Mouse (Mus musculus): ENCODE measurements around the gene Tent5a. TPM values are rescaled to one million over a fixed set of nuclear protein-coding genes. Genes with fewer than 3 reads are reported as not detected.

Tent5a gene
- total and polyA plus RNA-seq, 3 experiments: 3.2 to 12.5 (median 11.0) TPM

DNA sequence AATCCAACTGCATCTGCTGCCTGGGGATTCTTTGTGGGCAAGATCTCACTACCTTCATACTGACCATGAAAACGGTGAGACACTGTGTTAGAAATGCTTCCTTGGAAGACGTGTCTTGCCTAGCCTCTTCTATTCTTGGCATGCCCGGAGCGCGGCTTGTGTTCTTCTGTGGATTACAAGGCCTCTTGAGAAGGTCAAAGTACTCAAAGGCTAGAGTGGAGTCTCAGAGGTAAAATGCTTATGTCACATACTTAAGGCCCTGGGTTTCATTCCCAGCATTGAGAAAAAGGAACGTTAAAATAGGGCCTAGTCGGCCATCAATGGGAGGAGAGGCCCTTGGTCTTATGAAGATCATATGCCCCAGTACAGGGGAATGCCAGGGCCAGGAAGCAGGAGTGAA is 8.9 kb upstream of the Tent5a start:
- intact Hi-C loops (cut with DNase I): no loop called here
- no peak for TF ChIP-seq POLR2A (IDR thresholded peaks at IDR 0.05; ENCODE audit: insufficient read depth, low read depth, low read length)
- TF ChIP-seq EP300 (IDR thresholded peaks at IDR 0.05; ENCODE audit: insufficient read depth, low read depth, low read length): no peak
- no peak for TF ChIP-seq CTCF (IDR thresholded peaks at IDR 0.05)
- Histone ChIP-seq H3K9ac (ENCODE audit: low read depth, low read length) (no peak overlapping the region), H3K36me3 (ENCODE audit: control insufficient read depth, insufficient read depth, low read length) (no peaks in the 10 kb centered on the region), H3K4me1 (ENCODE audit: control insufficient read depth, insufficient read depth, low read length) (no peaks in the 10 kb centered on the region), H3K27ac (no peak overlapping the region), H3K4me3 (no peak overlapping the region), H3K27me3 (ENCODE audit: control insufficient read depth, insufficient read depth, low read length) (no peaks in the 10 kb centered on the region), H3K79me2 (replicated peaks; ENCODE audit: control insufficient read depth, insufficient read depth, low read length) (no peaks in the 10 kb centered on the region)
- 85% methylated on average over 7 of the region's 7 CpGs for WGBS
- no peak for DNase-seq

DNA sequence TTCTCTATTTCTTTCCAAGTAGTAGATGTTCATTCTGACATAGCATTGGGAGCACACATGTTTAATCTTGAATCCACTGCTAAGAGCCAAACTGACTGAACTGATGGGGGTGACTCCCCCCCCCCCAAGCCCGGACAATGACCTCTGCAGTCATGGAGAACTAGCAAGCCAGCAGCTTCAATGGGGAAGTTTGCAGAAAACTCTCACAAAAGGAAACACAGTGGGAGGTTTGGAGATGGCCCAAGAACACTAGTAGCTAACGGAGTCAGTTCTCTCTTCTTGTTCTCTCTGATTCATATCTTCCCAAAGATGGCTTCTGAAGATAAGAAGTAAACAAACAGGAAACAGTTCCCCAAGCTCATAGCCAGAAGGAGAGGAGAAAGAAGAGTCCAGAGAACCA is 4.4 kb upstream of the Tent5a start:
- WGBS: 46% methylated on average over 2 of the region's 2 CpGs
- DNase-seq: peak in 1 of 2 experiments; percentile 31
- intact Hi-C loops (cut with DNase I): no loop called here

DNA sequence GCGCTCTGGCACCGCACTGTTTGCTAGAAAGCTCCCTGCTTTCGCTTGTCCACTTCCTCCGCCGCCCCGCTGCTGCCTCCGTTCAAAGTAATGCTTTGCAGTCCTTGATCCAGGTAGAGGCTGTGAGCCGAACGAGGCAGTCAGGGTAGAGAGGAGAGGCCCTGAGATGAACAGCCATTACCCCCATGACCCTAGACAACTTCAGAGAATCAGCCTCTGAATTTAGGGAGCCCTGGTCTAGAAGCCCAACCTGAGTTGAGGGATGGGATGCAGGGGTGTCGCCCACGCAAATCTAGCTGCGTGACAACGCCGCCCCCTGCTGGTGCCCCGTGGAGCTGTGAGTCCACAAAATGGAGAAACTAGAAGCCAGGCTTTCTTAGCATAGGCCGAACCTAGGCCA is 1.1 kb upstream of the Tent5a start:
- Histone ChIP-seq H3K27ac (peak overlapping the region; percentile 91), H3K4me1 (ENCODE audit: control insufficient read depth, insufficient read depth, low read length) (no peaks in the 10 kb centered on the region), H3K9ac (ENCODE audit: low read depth, low read length) (peak overlapping the region; percentile 69), H3K27me3 (ENCODE audit: control insufficient read depth, insufficient read depth, low read length) (no peaks in the 10 kb centered on the region), H3K4me3 (peak overlapping the region; percentile 54), H3K36me3 (ENCODE audit: control insufficient read depth, insufficient read depth, low read length) (peaks cover 6% of the 10 kb centered on the region), H3K79me2 (replicated peaks; ENCODE audit: control insufficient read depth, insufficient read depth, low read length) (no peaks in the 10 kb centered on the region)
- 2% methylated on average over 16 of the region's 16 CpGs for WGBS
- peak; percentile 89 to 93 for DNase-seq
- intact Hi-C loops (cut with DNase I): loop anchor here (2.0 to 10.0 kb wide), 7 partner anchors 259 to 1371 kb away; no protein-coding TSS in a partner anchor
- TF ChIP-seq EP300 (IDR thresholded peaks at IDR 0.05; ENCODE audit: insufficient read depth, low read depth, low read length) (peak; percentile 84; the same call in 1 of the 2 replicates), POLR2A (IDR thresholded peaks at IDR 0.05; ENCODE audit: insufficient read depth, low read depth, low read length) (no peak)

More for the DNA sequence above, 4.4 kb upstream of the Tent5a start:
- no peak overlapping the region for H3K27ac ChIP-seq
- H3K79me2 ChIP-seq (replicated peaks; ENCODE audit: control insufficient read depth, insufficient read depth, low read length): no peaks in the 10 kb centered on the region
- TF ChIP-seq POLR2A (IDR thresholded peaks at IDR 0.05; ENCODE audit: insufficient read depth, low read depth, low read length) (no peak), CTCF (IDR thresholded peaks at IDR 0.05) (no peak), EP300 (IDR thresholded peaks at IDR 0.05; ENCODE audit: insufficient read depth, low read depth, low read length) (no peak)
- H3K4me1 ChIP-seq (ENCODE audit: control insufficient read depth, insufficient read depth, low read length): no peaks in the 10 kb centered on the region
- no peaks in the 10 kb centered on the region for H3K36me3 ChIP-seq (ENCODE audit: control insufficient read depth, insufficient read depth, low read length)
- no peak overlapping the region for H3K4me3 ChIP-seq
- no peaks in the 10 kb centered on the region for H3K27me3 ChIP-seq (ENCODE audit: control insufficient read depth, insufficient read depth, low read length)
- H3K9ac ChIP-seq (ENCODE audit: low read depth, low read length): no peak overlapping the region

DNA sequence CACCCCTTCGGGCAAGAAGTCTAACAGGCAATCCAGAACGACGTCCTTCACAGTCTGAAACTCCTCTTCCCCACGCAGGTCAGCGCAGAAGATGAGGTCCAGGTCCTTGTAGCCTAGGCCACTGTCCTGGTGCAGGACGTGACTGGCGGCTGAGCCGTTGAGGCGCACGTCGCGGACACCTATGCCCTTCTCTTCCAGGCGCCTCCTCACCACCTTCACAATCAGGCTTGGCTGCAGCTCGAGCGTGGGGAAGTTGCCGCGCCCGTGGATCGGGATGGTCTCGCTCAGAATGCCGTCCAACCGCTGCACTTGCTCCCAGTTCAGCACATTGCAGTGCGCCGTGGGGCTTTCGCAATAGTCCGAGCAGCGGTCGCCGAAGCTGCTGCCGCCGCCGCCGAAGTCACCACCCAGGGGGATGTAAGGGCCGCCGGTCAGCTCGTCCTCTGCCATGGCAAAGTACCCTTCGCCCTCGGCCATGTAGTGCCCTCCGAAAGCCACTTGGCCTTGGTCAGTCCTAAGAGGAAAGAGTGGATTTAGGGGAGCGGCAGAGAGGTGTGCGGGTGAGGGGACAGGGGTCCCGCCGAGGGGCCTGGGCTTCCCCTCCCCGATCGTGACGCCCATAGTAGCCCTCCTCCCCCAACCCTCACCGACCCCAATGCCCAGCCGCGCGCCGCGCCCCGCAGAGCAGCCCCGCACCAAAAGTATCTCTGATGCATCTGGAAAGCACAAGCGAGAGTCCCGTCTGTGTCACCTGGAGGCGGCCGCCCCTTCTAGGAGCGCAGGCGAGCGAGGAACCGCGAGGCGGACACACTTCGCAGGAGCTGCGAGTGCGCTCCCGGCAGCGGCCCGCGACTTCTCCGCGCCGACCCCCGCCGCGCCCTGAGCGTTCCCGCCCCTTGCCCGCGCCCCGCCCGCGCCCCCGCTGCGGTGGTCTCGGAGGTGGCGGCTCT is 581 bp downstream of the Tent5a start:
- Histone ChIP-seq H3K4me3 (peak overlapping the region; percentile 54), H3K9ac (ENCODE audit: low read depth, low read length) (peak overlapping the region; percentile 59), H3K27me3 (ENCODE audit: control insufficient read depth, insufficient read depth, low read length) (no peaks in the 10 kb centered on the region), H3K79me2 (replicated peaks; ENCODE audit: control insufficient read depth, insufficient read depth, low read length) (no peaks in the 10 kb centered on the region), H3K36me3 (ENCODE audit: control insufficient read depth, insufficient read depth, low read length) (peaks cover 11% of the 10 kb centered on the region), H3K4me1 (ENCODE audit: control insufficient read depth, insufficient read depth, low read length) (no peaks in the 10 kb centered on the region), H3K27ac (peak overlapping the region; percentile 91)
- intact Hi-C loops (cut with DNase I): loop anchor here (2.0 to 10.0 kb wide), 8 partner anchors 186 to 1369 kb away; no protein-coding TSS in a partner anchor
- DNase-seq: peak; percentile 74 to 79
- WGBS: 1% methylated on average over 82 of the region's 88 CpGs
- TF ChIP-seq CTCF (IDR thresholded peaks at IDR 0.05) (no peak), EP300 (IDR thresholded peaks at IDR 0.05; ENCODE audit: insufficient read depth, low read depth, low read length) (no peak), POLR2A (IDR thresholded peaks at IDR 0.05; ENCODE audit: insufficient read depth, low read depth, low read length) (no peak)

DNA sequence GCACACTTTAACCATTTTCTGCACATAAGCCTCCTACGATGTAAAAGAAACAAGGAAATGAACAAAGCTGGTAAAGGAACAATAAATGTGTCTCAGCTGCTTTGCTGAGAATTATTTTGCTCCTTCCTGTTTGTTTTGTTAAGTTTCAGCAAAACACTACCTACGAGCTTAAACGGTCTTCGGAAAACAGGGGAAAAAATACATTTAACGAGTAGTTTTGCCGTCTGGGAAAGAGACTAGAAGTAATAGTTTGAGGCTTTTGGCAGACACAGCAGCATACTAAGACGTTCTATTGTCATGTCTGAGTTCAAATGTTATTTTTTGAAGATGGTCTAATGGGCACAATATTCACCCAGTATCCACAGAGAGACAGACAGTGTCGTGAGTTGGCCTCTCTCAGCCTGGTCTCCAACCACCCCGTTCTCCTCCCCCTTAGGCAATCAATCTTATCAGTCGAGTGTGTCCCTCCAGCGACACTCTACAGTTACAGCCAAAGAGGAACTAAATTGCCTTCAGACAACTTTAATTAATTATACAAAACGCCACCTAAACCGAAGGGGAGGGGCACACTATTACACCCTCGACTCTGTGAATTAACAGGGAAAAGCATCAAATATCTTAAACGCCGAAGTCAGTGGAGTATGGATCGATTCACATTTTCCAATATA is 1.8 kb downstream of the Tent5a start:
- peaks cover 1% of the 10 kb centered on the region; the same call in 1 of the 2 replicates for H3K4me1 ChIP-seq (ENCODE audit: control insufficient read depth, insufficient read depth, low read length)
- WGBS: 27% methylated on average over 17 of the region's 17 CpGs
- H3K36me3 ChIP-seq (ENCODE audit: control insufficient read depth, insufficient read depth, low read length): peaks cover 17% of the 10 kb centered on the region
- H3K9ac ChIP-seq (ENCODE audit: low read depth, low read length): peak overlapping the region; percentile 54
- TF ChIP-seq EP300 (IDR thresholded peaks at IDR 0.05; ENCODE audit: insufficient read depth, low read depth, low read length) (no peak), POLR2A (IDR thresholded peaks at IDR 0.05; ENCODE audit: insufficient read depth, low read depth, low read length) (no peak), CTCF (IDR thresholded peaks at IDR 0.05) (no peak)
- DNase-seq: peak in 1 of 2 experiments; percentile 23
- intact Hi-C loops (cut with DNase I): loop anchor here (5.0 to 10.0 kb wide), 6 partner anchors 262 to 1368 kb away; no protein-coding TSS in a partner anchor
- H3K27ac ChIP-seq: peak overlapping the region; percentile 91
- peak overlapping the region; percentile 54 for H3K4me3 ChIP-seq
- no peaks in the 10 kb centered on the region for H3K79me2 ChIP-seq (replicated peaks; ENCODE audit: control insufficient read depth, insufficient read depth, low read length)
- H3K27me3 ChIP-seq (ENCODE audit: control insufficient read depth, insufficient read depth, low read length): no peaks in the 10 kb centered on the region
